In the genomic region with DNA sequence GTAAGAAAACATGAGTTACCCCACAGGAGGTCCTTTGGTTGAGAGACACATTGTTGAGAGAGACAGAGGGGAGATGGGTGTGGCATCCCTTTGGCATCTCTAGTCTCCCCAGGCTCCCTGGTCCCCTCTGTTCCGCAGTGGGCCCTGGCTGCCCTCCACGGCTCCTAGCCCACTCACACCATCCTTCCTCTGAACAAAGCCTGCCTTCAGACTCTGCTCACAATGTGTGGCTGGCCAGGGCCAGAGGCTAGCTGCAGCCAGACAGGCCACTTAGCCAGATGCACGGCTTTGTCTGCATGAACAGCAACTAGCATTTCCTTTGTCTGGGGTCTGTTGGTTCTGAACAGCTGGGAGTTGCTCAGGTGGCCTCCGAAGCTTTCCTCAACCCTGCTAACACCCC, we compare ENCODE assay signal across 10 mouse cellular contexts.
DNase-seq lines count a peak whose midpoint lies in the region; ATAC-seq and TF ChIP-seq lines count a peak whose summit lies in the region.
"Had no signal": no experiment of that assay in that cellular context is flagged by ENCODE, and none has a peak within 500 bp of the region (broad histone marks: within the 10 kb centered on the region; RNA-seq: fewer than 3 reads in every experiment).

No protein-coding gene starts in this region.

- peak; percentile 32 for DNase-seq in embryo, embryonic 10 days (ENCODE audit: low spot score)
- DNase-seq in embryo, embryonic 9.5 days (ENCODE audit: extremely low spot score) = no peak
- DNase-seq in layer of hippocampus, adult 18-20 months (ENCODE audit: low spot score in 2 of 2) = peak; percentile 11 to 49
- peak; percentile 30 for DNase-seq in right cerebral cortex, adult 18-20 months
- no peak for DNase-seq in kidney, adult 2 months
- DNase-seq in thymus, postnatal 0 days (ENCODE audit: low spot score) = no peak
- DNase-seq: B cell, adult 2 months; liver, postnatal 0 days had no signal

- H3K9me3 ChIP-seq in hindbrain, embryonic 15.5 days = no peaks in the 10 kb centered on the region
- no peaks in the 10 kb centered on the region for H3K9me3 ChIP-seq in hindbrain, embryonic 12.5 days (replicated peaks)

- no peak overlapping the region for H3K4me3 ChIP-seq in hindbrain, embryonic 15.5 days
- H3K4me3 ChIP-seq in hindbrain, embryonic 12.5 days = no peak overlapping the region
- H3K4me3 ChIP-seq in kidney, adult 2 months (ENCODE audit: insufficient read depth, low read depth, low read length) = no peak overlapping the region

- TF ChIP-seq CTCF in kidney, adult 2 months (conservative IDR thresholded peaks at IDR 0.05; ENCODE audit: insufficient read depth, insufficient read length, low read depth, low read length) = no peak

- WGBS in hindbrain, embryonic 15.5 days = 45% methylated on average over 4 of the region's 4 CpGs
- 25% methylated on average over 4 of the region's 4 CpGs for WGBS in hindbrain, embryonic 12.5 days
- WGBS in kidney, adult 2 months = 93% methylated on average over 4 of the region's 4 CpGs

- no peak for TF ChIP-seq POLR2A in kidney, adult 2 months (IDR thresholded peaks at IDR 0.05; ENCODE audit: low read depth, low read length)

- no peaks in the 10 kb centered on the region for H3K4me1 ChIP-seq in hindbrain, embryonic 15.5 days (replicated peaks)
- H3K4me1 ChIP-seq in hindbrain, embryonic 12.5 days = no peaks in the 10 kb centered on the region
- no peaks in the 10 kb centered on the region for H3K4me1 ChIP-seq in kidney, adult 2 months (ENCODE audit: control insufficient read depth, insufficient read depth, low read length)

- ATAC-seq in hindbrain, embryonic 15.5 days (ENCODE audit: low FRiP score, low read depth) = peak; percentile 48; the same call in 1 of the 2 replicates
- no peak for ATAC-seq in hindbrain, embryonic 12.5 days (ENCODE audit: low FRiP score)
- ATAC-seq: liver, postnatal 0 days had no signal

- no peak overlapping the region for H3K27ac ChIP-seq in hindbrain, embryonic 15.5 days (replicated peaks)
- H3K27ac ChIP-seq in hindbrain, embryonic 12.5 days = no peak overlapping the region
- no peak overlapping the region for H3K27ac ChIP-seq in kidney, adult 2 months (ENCODE audit: insufficient read depth, low read depth, low read length)

- H3K27me3 ChIP-seq in hindbrain, embryonic 15.5 days = no peaks in the 10 kb centered on the region
- H3K27me3 ChIP-seq in hindbrain, embryonic 12.5 days = no peaks in the 10 kb centered on the region
- H3K27me3 ChIP-seq in kidney, adult 2 months (replicated peaks; ENCODE audit: control insufficient read depth, insufficient read depth, low read length) = no peaks in the 10 kb centered on the region

- no peaks in the 10 kb centered on the region for H3K36me3 ChIP-seq in hindbrain, embryonic 15.5 days
- H3K36me3 ChIP-seq in hindbrain, embryonic 12.5 days = no peaks in the 10 kb centered on the region
- H3K36me3 ChIP-seq in kidney, adult 2 months (ENCODE audit: control insufficient read depth, insufficient read depth, low read length) = no peaks in the 10 kb centered on the region

- H3K4me2 ChIP-seq in hindbrain, embryonic 15.5 days = no peak overlapping the region
- H3K4me2 ChIP-seq in hindbrain, embryonic 12.5 days (replicated peaks) = no peak overlapping the region

- H3K9ac ChIP-seq in hindbrain, embryonic 15.5 days = no peak overlapping the region
- no peak overlapping the region for H3K9ac ChIP-seq in hindbrain, embryonic 12.5 days
- H3K9ac ChIP-seq: liver, postnatal 0 days had no signal

Comparison
In these comparisons a context has a peak if more than half of its experiments do, and no peak if none do; other contexts are left out.
1. DNase-seq: peak in embryo, embryonic 10 days (single experiment), layer of hippocampus, adult 18-20 months (2 of 2) and right cerebral cortex, adult 18-20 months (single experiment); none in embryo, embryonic 9.5 days (single experiment), kidney, adult 2 months (single experiment) and thymus, postnatal 0 days (single experiment).